Mouse (Mus musculus): Measurements from ENCODE around the gene Cdk17.

DNA sequence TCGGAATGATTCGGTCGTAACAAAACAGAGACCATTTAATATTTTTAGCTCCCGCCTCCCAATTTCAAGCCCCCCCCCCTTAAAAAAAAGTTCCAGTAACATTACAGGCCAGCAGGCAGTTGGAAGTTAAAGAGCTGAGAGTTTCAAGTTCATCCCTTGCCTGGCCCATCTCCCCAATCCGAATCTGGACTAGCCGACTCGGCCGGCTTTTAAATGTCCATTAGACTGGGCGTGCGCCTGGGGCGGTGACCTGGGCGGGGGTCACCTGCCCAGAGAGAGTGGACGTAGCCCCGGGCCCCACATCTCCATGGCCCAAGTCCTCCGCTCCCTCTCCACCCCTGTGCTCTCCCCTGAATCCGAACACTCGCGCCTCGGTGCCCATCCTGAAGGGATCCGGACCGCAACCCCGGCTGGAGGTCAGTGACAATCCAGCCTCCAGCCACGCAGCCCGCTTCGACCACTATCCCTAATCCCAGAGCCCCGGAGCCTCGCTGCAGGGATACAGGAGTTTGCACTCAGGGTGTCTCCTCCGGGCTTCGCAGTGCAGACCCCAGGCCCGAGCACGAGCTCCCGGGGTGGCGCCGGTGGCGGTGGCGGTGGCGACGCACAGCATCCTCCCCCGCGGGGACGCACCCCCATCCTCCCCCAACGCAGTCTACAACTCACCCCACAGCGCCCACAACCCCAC lies 149.4 kb downstream of the Cdk17 start:
- no peak for TF ChIP-seq POLR2A (IDR thresholded peaks at IDR 0.05; ENCODE audit: borderline replicate concordance, low read depth, low read length)
- no peak for TF ChIP-seq CTCF (IDR thresholded peaks at IDR 0.05; ENCODE audit: low read depth, low read length)

All from bone marrow macrophage, adult 2 months (primary cell).